Mouse (Mus musculus) heart, embryonic 14.5 days (tissue): ENCODE measurements at regions not wholly inside any gene's neighbourhood (a gene's known extent, or its start where the extent isn't known, plus 50 kb on each side); places are given as distances from the start of the nearest gene placed in this dataset.

Source experiments
- ATAC-seq: fragments of 200-750 bp; cut with Nextera tagmentation; 2 replicates; pipeline ENCODE4 v1.8.0; 2017; ENCODE audit warnings: low read depth, moderate TSS enrichment; ENCODE audit not compliant: insufficient number of reproducible peaks, insufficient read depth, low FRiP score
- H3K27ac ChIP-seq, 2 experiments: fragments of 200-500 bp in 1 of 2; fragments of 300-500 bp in 1 of 2; sonication (generic) in 1 of 2; replicated peaks in 1 of 2; 2 replicates each; pipeline ENCODE4 v1.5.1; 2012 to 2014; ENCODE audit warnings: low read depth in 2 of 2, low read length in 2 of 2, control low read depth in 1 of 2, mild to moderate bottlenecking in 1 of 2, mixed read lengths in 1 of 2; ENCODE audit not compliant: control insufficient read depth in 1 of 2, insufficient read depth in 1 of 2
- H3K27me3 ChIP-seq: fragments of 300-500 bp; sonication (generic); 2 replicates; pipeline ENCODE4 v1.6.1; 2014; ENCODE audit warnings: mild to moderate bottlenecking, low read length, control low read depth; ENCODE audit not compliant: control insufficient read depth, insufficient read depth
- H3K36me3 ChIP-seq: fragments of 300-500 bp; sonication (generic); 2 replicates; pipeline ENCODE4 v1.6.1; 2014; ENCODE audit warnings: mild to moderate bottlenecking, control low read depth, low read length, mixed read lengths; ENCODE audit not compliant: control insufficient read depth, insufficient read depth
- H3K4me1 ChIP-seq, 2 experiments: fragments of 200-500 bp in 1 of 2; fragments of 300-500 bp in 1 of 2; sonication (generic) in 1 of 2; 2 replicates each; pipeline ENCODE4 v1.6.1; 2012 to 2014; ENCODE audit warnings: low read length in 2 of 2, control low read depth in 1 of 2, mixed read lengths in 1 of 2; ENCODE audit not compliant: control insufficient read depth in 2 of 2, insufficient read depth in 2 of 2
- H3K4me2 ChIP-seq: fragments of 300-500 bp; sonication (generic); 2 replicates; pipeline ENCODE4 v1.6.1; 2014; ENCODE audit warnings: mild to moderate bottlenecking, low read length
- H3K4me3 ChIP-seq, 2 experiments: fragments of 200-500 bp in 1 of 2; fragments of 300-500 bp in 1 of 2; sonication (generic) in 1 of 2; 2 replicates each; pipeline ENCODE4 v1.5.1; 2012 to 2014; ENCODE audit warnings: low read length in 2 of 2, mild to moderate bottlenecking in 2 of 2, control low read depth in 1 of 2, low read depth in 1 of 2, moderate library complexity in 1 of 2; ENCODE audit not compliant: control insufficient read depth in 1 of 2, insufficient read depth in 1 of 2
- H3K9ac ChIP-seq: fragments of 300-500 bp; sonication (generic); 2 replicates; pipeline ENCODE4 v1.6.1; 2014; ENCODE audit warnings: mild to moderate bottlenecking, low read length
- H3K9me3 ChIP-seq: fragments of 300-500 bp; sonication (generic); 2 replicates; pipeline ENCODE4 v1.6.1; 2016; ENCODE audit warnings: low read length, control low read depth; ENCODE audit not compliant: control insufficient read depth
- WGBS: fragments of 180-500 bp; shearing (Covaris S2); extraction: QIAGEN DNeasy Blood & Tissue Kit; methylation state at CpG from one replicate; pipeline ENCODE4 v1.1.7; 2014; 5-methylcytosine and 5-hydroxymethylcytosine counted together

DNA sequence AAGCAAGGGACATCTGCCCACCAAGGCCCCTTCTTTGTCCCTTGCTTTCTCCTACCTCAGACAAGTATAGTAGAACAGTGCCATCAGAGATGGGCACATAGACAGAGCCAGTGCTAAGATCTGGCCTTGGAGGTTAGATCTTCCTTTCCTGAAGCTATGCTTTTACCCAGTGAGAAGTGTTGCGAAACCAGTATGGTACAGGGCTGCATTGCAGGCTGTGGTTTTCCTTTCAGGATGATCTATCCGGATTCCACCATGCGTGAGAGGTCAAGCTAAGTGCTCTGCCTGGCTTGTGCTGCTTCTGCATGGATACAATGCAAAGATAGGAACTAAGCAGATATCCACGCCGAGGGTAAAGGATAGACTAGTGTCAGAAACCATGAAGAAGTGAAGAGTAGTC is 192.4 kb downstream of the Inhba start:
- no peak overlapping the region for H3K4me2 ChIP-seq
- H3K27ac ChIP-seq, result no peak overlapping the region
- H3K9ac ChIP-seq, result no peak overlapping the region
- H3K4me1 ChIP-seq, result peaks cover 0 to 5% of the 10 kb centered on the region in 2 experiments; a peak in 1 of 4 replicates
- no peak for ATAC-seq
- H3K36me3 ChIP-seq, result no peaks in the 10 kb centered on the region
- H3K4me3 ChIP-seq, result no peak overlapping the region
- WGBS, result 84% methylated on average over 5 of the region's 5 CpGs
- H3K27me3 ChIP-seq, result no peaks in the 10 kb centered on the region
- H3K9me3 ChIP-seq, result no peaks in the 10 kb centered on the region

DNA sequence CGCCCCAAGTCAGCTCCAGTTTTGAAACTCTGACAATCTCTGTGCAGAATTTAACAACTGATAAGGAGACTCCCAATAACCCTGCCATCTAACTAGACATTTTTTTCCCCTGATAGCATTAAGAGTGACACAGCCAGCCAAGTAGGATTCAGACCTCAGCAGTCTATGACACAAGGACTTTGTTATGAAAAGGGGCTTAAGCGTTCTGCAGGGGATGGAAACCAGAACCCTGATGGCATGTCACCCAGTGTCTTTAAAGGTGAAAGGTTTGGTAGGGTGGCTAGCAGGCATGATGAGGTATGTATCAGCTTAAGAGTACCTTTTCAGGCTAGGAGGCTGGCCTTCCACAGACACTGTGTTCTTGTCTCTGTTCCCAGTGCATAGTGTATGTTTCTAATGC is 199.8 kb downstream of the Inhba start:
- peak; percentile 50; the same call in 1 of the 2 replicates for ATAC-seq
- no peak overlapping the region for H3K4me2 ChIP-seq
- H3K9ac ChIP-seq, result no peak overlapping the region

DNA sequence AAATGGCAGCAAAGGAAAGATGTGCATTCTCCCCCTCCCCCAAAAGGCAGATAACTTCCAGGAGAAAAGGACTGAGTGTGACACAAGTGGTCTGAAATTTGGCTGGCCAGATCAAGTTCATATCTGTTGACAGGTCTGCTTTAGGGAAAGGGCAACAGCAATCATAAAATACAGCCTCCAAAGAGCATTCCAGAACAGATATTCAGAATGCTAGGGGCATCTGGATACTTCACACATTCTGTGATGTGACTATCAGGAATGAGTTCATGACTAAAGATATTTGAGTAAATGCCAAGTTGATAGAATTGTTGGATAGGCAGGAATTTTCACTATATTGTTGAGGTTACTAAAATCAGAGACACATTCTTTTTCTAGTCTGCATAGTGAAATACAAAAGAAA is 208.2 kb downstream of the Inhba start:
- no peaks in the 10 kb centered on the region for H3K27me3 ChIP-seq
- no peaks in the 10 kb centered on the region for H3K9me3 ChIP-seq
- no peaks in the 10 kb centered on the region for H3K36me3 ChIP-seq
- no peak overlapping the region for H3K27ac ChIP-seq
- H3K4me3 ChIP-seq, result no peak overlapping the region
- H3K4me1 ChIP-seq, result peaks cover 0 to 8% of the 10 kb centered on the region in 2 experiments; a peak in 1 of 4 replicates
- H3K4me2 ChIP-seq, result no peak overlapping the region
- ATAC-seq, result no peak
- H3K9ac ChIP-seq, result no peak overlapping the region

More for the DNA sequence above, 199.8 kb downstream of the Inhba start:
- Histone ChIP-seq H3K27ac (peak overlapping the region; percentile 41 to 55; a peak in 2 of 4 replicates), H3K9me3 (no peaks in the 10 kb centered on the region), H3K27me3 (no peaks in the 10 kb centered on the region), H3K4me1 (peaks cover 0 to 19% of the 10 kb centered on the region in 2 experiments; a peak in 3 of 4 replicates), H3K36me3 (no peaks in the 10 kb centered on the region), H3K4me3 (no peak overlapping the region)
- 17% methylated on average over 2 of the region's 2 CpGs for WGBS

DNA sequence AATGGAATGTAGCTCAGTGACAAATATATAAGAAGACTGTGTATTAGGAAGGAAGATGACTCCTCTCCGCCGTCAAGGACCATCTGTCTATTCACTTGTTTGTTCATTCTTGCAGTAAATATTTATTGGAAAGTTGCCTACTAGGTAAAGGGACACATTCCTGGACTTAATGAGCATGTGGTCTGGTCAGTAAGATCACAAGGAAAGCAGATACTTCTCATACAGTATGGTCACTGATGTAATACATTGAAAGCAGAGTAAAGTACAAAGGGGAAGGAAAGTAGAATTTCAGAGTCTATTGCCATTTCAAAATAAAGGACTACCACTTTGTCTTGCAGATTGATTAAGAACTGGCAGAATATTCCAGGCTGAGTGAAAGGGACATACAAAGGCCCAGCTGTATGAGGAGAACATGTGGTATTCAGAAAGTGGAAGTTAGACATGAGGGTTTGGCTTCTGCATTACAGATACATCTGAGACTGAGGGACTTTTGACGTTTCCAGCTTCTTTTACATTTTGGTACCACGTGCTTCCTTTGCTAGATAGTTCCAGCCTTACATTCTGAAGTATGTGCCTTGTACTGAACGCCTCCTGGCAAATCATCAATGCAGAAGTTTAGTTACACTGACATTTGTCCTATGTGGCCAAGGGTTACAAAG is 211.4 kb downstream of the Inhba start:
- peaks cover 0 to 8% of the 10 kb centered on the region in 2 experiments; a peak in 2 of 4 replicates for H3K4me1 ChIP-seq
- H3K4me3 ChIP-seq, result no peak overlapping the region
- 71% methylated on average over 5 of the region's 5 CpGs for WGBS
- ATAC-seq, result no peak
- H3K9me3 ChIP-seq, result no peaks in the 10 kb centered on the region
- H3K9ac ChIP-seq, result no peak overlapping the region
- H3K27ac ChIP-seq, result no peak overlapping the region
- H3K27me3 ChIP-seq, result no peaks in the 10 kb centered on the region
- H3K36me3 ChIP-seq, result no peaks in the 10 kb centered on the region
- no peak overlapping the region for H3K4me2 ChIP-seq

DNA sequence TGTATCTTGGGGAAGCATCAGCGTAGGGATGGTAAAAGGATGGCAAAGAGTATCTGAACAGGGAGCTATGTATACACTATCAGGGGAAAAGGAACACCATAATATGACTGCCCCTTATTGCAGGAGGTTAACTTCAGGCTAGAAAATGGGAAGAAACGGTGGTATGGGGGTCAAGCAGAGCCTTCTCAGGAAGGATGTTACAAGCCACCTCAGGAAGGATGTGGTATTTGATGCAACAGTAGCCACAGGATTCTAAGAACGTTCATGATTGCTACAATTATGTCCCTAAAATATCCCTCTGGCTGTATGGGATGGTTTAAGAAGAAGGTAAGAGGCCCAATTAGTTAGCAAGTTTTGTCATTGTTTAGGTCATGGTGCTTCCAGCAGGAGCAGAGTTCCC is 249.5 kb downstream of the Inhba start:
- Histone ChIP-seq H3K4me1 (no peaks in the 10 kb centered on the region), H3K9ac (no peak overlapping the region), H3K27ac (no peak overlapping the region), H3K36me3 (no peaks in the 10 kb centered on the region), H3K4me3 (no peak overlapping the region), H3K9me3 (no peaks in the 10 kb centered on the region), H3K27me3 (no peaks in the 10 kb centered on the region), H3K4me2 (no peak overlapping the region)
- WGBS, result 72% methylated on average over 3 of the region's 3 CpGs
- ATAC-seq, result no peak

GRCm38 (mm10) chr13:16279974-16280373 is 268.3 kb downstream of the Inhba start:
- WGBS, result 12% methylated on average over 3 of the region's 3 CpGs
- H3K27me3 ChIP-seq, result no peaks in the 10 kb centered on the region
- no peaks in the 10 kb centered on the region for H3K36me3 ChIP-seq
- no peak overlapping the region for H3K4me2 ChIP-seq
- no peak overlapping the region for H3K9ac ChIP-seq
- no peaks in the 10 kb centered on the region for H3K9me3 ChIP-seq
- no peak overlapping the region for H3K4me3 ChIP-seq
- no peak overlapping the region for H3K27ac ChIP-seq
- ATAC-seq, result no peak
- peaks cover 2 to 22% of the 10 kb centered on the region in 2 experiments; a peak in 3 of 4 replicates for H3K4me1 ChIP-seq

- ATAC-seq, result no peak
- H3K4me1 ChIP-seq, result peaks cover 2 to 22% of the 10 kb centered on the region in 2 experiments; a peak in 3 of 4 replicates
- H3K36me3 ChIP-seq, result no peaks in the 10 kb centered on the region
- WGBS, result 26% methylated on average over 2 of the region's 2 CpGs
- no peak overlapping the region for H3K4me3 ChIP-seq
- no peak overlapping the region for H3K9ac ChIP-seq
- H3K9me3 ChIP-seq, result no peaks in the 10 kb centered on the region
- no peaks in the 10 kb centered on the region for H3K27me3 ChIP-seq
- no peak overlapping the region for H3K4me2 ChIP-seq
- no peak overlapping the region for H3K27ac ChIP-seq
These were observed 269.1 kb downstream of the Inhba start for GRCm38 (mm10) chr13:16280742-16281141.

- ATAC-seq, result no peak
- Histone ChIP-seq H3K4me3 (no peak overlapping the region), H3K27me3 (no peaks in the 10 kb centered on the region), H3K4me2 (no peak overlapping the region), H3K9ac (no peak overlapping the region), H3K9me3 (no peaks in the 10 kb centered on the region), H3K27ac (peak overlapping the region; percentile 63 to 73; a peak in 3 of 4 replicates), H3K36me3 (no peaks in the 10 kb centered on the region), H3K4me1 (peaks cover 2 to 22% of the 10 kb centered on the region in 2 experiments; a peak in 3 of 4 replicates)
These were observed 270.1 kb downstream of the Inhba start for GRCm38 (mm10) chr13:16281777-16282176.
